Mouse (Mus musculus) cerebellum, postnatal 10 days (tissue): ENCODE measurements at regions not wholly inside any gene's neighbourhood (a gene's known extent, or its start where the extent isn't known, plus 50 kb on each side); places are given as distances from the start of the nearest gene placed in this dataset.
A peak's percentile ranks its signal among the peaks of the same experiment; 100 is the strongest.

Experiments used
- DNase-seq, 2 experiments: peaks; one replicate each; pipeline ENCODE4 v3.0.0; 2021; ENCODE audit warnings: mixed read lengths in 2 of 2

GRCm38 (mm10) chr5:54543556-54544061 lies 545.3 kb downstream of the Stim2 start:
- DNase-seq = no peak

GRCm38 (mm10) chr5:54578519-54578918 lies 580.2 kb downstream of the Stim2 start:
- no peak for DNase-seq

- no peak for DNase-seq
Observed at GRCm38 (mm10) chr5:54579458-54579857, 581.2 kb downstream of the Stim2 start.

- DNase-seq = no peak
Observed at GRCm38 (mm10) chr5:54582175-54582574, 583.9 kb downstream of the Stim2 start.

GRCm38 (mm10) chr5:54588332-54589020 lies 590.2 kb downstream of the Stim2 start:
- DNase-seq = no peak

GRCm38 (mm10) chr5:54610957-54611356 lies 612.7 kb downstream of the Stim2 start:
- DNase-seq = no peak

GRCm38 (mm10) chr5:54622733-54623132 lies 624.4 kb downstream of the Stim2 start:
- DNase-seq = no peak

- peak; percentile 59 to 76 for DNase-seq
Observed at GRCm38 (mm10) chr5:54632281-54632680, 634.0 kb downstream of the Stim2 start.
